Mouse (Mus musculus) heart, postnatal 4 days (tissue): ENCODE measurements around the gene Nptxr. TPM values are rescaled to one million over a fixed set of nuclear protein-coding genes. Genes with fewer than 3 reads are reported as not detected.
"Not testable (repeated sequence)": the region's sequence is repeated elsewhere in the genome, so short reads cannot be mapped to it uniquely, and the experiment has no call there.

ENCODE experiments used
- DNase-seq: peaks from one replicate; pipeline ENCODE4 v3.0.0; 2021
- total RNA-seq, 2 experiments: library from RNA; stranded (reverse); gene quantifications; 2 replicates each; pipeline ENCODE4 v1.2.3; 2021

The Nptxr gene
- total RNA-seq, 2 experiments from 2014 or later, result 5.8 to 6.0 TPM

DNA sequence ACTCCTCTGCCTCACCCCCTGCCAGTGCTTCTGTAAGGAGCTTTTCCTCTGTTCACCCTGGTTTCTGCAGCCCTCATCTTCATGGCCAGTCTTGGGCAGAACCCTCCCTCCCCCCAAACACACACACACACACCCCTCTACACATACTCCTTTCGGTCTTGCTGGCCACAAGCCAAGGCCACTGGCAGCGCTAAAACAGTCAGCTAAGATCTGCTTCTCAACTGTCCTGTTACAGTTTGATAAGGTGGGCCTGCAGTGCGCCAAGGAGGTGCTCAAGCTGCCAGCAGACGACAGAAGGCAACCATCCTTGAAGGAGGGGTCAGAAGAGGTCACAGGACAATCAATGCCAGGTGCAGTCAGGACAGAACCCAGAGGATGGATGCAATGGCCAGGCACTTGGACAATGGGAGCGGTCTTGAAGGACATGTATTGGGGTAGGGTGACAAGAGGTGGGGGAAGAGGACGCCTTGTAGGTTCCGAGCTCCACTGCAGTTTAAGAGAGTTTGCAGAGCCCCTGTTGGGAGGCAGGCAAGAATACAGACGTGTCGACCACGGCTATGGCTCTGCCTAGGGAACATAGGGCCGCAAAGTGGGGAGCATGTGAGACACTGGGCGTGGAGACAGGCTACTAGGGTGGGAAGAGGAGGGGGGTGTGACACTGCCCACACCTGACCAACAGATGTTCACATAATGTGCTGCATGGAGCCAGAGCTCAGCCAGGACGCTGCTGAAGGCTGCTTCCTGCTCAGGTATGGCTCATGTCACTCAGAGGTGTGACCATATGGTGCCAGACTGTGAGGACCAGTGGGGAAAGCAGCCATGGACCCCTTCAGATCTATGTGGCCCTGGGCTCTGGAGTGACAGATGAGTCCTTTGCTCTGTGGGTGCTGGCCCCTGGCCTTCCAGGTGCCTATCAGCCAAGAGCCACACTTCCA is 18.0 kb upstream of the Nptxr start:
- DNase-seq, result peak; percentile 40

DNA sequence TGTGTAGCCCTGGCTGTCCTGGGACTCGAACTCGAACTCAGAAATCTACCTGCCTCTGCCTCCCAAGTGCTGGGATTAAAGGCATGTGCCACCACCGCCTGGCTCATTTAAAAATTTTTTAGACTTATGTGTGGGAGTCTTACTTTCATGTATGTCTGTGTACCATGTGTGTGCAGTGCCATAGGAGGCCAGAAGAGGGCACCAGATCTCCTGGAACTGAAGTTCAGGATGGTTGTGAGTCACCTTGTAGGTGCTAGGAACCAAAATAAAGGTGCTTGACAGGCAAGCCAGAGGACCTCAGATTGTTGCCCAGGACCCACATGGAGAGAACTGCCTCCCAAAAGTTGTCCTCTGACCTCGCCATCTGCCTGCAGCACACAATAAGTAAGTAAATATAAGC is 13.8 kb upstream of the Nptxr start:
- DNase-seq, result no peak

DNA sequence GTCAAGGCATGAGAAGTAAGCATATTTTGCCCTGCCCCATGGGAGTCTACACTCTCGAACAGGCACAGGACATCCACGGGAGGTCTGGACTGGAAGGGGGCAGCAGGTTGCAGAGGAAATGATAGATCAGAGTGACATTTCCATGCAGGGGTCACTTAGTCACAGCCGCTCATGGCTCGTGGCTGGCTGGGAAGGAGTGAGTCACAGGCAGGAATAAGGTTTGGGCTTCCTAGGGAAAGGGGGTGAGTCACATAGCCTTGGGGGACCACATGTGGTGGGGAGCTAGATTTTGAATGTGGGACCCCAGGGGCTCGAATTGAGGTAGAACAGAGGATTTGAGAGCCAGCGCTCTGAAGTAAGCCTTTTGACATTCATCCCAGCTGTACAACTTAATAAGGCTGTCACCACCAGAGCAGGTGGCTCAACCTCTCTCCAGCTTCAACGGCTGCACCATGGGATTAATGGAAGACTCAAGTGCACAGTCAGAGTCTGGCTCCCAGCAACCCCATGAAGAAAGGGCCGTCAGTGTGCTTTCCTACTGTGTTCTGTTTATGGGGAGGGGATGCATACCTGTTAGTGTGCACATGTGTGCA is 9.2 kb upstream of the Nptxr start:
- no peak for DNase-seq

DNA sequence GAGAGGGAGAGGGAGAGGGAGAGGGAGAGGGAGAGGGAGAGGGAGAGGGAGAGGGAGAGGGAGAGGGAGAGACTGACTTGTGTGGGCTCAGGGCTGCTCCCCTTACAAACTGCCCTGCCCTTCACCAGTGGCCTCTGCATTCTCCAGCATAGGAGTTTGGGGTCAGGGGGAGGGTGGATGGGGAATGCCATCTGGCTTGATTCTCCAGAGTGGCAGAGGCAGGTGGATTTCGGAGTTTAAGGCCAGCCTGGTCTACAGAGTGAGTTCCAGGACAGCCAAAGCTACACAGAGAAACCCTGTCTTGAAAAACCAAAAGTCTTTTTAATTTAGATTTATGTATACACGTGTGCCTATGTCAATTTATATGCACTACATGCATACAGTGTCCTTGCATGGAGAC is 8.3 kb upstream of the Nptxr start:
- not testable (repeated sequence) for DNase-seq

DNA sequence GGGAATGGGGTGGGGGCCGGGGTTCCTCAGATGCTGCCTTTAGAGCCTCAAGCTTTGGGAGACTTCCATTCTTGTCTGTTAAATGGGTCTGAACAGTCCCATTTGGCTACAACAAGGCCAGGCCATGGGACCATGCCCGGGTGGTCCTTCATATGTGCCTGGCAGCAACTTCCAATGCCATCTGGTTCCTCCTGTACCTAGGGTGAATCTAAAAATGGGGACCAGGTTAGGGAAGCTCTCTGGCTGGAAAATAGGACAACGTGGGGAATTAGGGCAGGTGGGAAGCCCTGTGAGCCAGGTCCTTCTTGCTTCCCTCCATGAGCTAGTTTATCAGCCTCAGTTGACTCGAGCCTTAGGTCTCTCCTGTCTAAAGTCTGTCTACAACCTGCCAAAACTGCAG is 6.4 kb upstream of the Nptxr start:
- DNase-seq, result no peak

DNA sequence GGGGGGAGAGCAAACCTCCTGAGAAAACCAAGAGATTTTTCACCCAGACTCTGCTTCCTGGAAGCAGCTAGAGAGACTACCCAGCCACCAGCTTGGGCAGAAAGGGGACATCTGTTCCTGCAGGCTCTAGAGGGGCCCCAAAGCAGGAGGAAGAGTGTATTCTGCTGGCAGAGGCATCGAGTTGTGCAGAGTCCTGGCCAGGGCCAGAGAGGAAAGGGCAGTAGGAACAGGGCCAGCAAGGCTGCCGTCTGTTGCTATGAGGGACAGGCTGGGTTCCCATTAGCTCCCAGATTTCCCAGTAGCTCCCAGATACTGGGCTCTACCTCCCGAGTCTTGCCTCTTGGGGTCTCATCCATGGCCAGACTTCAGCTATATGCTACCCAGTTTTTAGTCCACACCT is 5.5 kb upstream of the Nptxr start:
- DNase-seq, result no peak

DNA sequence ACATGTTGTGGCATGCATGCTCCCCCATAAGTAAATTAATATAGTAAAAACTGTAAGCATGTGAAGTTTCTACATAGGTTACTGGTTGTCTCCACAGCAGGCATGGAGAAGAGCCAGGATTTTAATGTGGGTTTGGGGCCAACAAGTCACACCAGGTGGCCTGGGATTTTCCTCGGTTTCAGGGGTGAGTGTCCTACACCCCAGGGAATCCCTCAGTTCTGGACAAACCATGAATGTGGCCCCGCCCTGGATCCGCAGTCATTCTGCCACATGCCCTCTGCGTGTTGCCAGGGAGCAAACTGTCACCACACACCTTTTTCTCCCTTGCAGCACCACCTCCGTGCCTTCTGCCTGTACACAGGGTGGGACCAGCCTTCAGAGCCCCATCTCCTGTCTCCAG is 4.1 kb upstream of the Nptxr start:
- DNase-seq, result no peak

DNA sequence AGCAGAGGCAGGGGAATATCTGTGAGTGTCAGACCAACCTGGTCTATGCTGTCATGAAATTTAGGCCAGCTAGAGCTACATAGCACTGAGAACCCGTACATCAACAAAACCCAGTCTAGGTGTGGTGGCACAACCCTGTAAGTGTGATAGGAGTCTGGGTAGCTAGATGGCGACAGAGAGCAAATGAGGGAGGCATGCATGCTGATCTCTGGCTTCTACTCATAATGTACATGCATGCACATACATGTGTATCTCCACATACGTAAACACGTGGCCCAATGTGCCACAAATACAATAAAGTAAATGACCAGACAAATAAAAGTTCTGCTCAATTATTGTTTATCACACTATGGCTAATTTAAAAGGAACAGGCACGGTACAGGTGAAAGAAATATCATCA is 3.5 kb upstream of the Nptxr start:
- DNase-seq, result peak; percentile 62

DNA sequence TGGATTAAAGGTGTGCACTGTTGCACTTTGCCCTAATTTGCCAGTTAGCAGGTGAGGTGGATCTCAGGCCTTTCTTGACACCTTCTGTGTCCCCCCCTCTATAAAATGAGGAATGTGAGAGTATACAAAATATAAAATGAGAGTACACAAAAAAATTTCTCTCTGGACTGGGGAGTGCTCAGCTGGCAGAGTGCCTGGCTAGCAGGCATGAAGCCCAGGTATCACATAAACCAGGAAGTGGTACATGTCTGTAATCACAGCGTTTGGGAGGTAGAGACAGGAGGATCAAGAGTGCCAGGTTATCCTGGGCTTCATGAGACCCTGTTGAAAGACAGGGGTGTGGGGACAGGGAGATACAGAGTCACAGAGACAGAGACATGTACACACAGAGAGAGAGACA is 2.5 kb upstream of the Nptxr start:
- no peak for DNase-seq

DNA sequence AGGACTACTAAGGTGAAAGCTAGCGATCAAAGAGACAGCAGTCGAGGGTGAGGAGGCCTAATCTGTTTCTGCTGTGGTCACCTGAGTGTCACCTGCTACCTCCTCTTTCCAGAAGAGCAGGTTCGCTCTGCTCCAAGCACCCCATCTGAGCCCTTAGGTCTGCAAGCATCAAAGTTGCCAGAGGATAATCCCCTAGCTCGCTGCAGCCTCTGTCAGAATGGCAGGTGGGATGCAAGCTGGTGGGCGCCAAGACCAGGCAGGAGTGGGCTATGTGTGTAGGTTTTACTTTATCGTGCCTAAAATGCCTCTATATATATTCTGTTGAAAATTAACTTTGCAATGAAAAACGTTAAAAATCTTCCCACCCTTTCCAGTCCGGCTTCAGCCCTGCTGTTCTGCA is 680 bp upstream of the Nptxr start:
- DNase-seq, result no peak

DNA sequence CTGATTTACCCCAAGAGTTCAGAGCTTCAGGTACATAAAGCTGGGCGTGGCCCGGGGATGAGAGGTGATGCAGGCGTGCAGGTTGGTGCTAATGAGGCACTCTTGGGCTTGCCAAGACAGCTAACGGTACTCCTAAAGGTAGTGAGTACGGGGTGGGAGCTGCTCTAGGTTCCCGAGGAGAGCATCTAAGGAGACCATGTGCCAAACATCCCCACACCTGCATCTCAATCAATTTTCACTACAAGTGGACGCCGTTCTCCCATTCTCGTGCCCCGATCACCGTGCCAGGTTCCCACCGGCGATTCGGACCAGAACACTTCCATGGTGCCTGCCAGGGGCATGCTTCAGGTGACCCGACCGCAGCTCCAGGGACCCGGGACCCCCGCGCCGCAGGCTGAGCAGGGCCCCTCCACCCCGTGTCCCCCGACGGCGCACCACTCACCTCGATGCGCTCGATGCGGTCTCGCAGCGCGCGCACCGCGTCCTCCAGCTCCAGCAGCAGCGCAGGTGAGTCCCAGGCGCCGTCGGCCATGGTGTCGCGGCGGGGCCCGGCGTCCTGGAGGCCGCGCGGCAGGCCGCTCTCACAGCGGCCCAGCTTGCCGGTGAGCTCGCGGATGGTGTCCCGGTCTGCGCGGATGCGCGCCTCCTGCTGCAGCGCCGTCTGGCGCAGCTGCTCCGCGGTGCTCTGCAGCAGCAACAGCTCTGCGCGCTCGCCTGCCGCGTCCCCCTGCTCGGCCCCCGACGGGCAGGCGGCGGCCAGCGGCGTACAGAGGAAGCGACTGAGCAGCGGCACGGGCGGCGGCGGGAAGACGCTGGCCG is 824 bp downstream of the Nptxr start:
- peak; percentile 45 for DNase-seq

DNA sequence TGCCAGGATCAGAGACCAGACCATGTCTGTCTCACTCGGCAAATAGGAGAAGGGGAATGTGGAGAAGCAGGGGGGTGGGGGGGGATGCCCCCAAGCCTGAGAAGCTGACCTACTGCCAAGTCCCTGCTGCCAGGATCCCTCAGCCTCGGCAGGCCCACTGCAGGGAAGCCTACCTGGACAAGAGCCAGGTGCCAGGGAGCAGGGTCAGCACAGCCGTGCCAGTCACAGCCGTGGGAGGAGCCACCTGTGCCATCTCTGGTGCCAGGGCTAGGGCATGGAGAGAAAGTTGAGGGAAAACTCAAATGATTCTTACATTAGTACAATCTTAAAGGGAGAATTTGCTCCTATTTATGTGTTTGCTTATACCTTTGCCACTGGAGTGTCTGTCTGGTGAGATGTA is 2.3 kb downstream of the Nptxr start:
- DNase-seq, result no peak

DNA sequence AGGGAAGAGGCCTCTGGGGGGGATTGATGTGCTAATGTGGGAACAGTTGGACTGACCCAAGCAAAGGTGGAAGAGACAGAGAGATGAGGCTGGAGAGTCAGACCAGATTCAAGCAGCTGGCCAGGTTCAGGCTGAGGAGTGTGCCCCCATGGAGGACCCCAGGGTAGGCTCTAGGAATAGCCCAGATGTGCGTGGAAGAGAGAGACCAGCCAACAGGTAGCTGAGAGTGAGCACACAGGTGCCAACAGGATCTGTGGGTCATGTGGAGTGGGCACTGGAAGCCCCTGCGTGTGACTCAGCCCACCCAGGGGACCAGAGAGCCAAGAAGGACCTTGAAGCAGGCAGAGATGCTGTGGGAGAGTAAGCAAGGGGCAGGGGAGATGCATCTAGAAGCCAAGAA is 2.9 kb downstream of the Nptxr start:
- DNase-seq, result no peak

DNA sequence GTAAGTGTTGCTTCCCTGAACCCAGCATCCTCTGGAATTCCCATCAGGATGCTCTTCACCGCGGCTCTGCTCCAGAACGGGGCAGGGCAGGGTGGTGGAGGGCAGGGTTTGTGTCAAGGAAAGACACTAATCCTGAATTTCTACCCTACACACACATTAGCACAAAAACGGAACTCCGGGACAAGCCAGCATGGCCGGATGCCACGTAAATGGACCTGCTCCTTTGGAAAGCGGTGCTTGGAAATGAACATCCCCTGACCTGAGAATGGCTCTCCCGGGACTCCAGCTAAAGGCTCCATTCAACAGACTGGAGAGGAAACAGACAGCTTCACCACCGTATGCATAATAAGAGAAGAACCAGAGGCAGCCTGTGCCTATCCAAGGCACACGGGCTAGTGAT is 3.9 kb downstream of the Nptxr start:
- no peak for DNase-seq

DNA sequence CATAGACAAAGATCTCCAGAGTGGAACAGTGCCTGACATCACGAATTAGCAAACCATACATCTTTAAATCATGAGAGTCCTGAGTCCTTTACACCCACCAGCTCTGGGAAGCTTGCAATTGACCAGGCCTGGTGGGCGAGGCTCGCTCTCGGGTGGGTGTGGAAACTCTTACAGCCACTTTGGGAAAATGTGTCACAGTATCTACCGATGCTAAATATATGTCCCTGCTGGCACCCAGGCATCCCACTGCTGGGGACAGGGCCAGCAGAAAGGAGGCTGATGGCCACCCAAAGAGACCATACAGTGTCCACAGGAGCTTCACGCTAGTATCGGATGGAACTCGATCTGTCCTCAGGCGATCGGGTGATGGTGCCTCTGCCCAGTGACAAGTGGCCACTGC is 6.0 kb downstream of the Nptxr start:
- no peak for DNase-seq

DNA sequence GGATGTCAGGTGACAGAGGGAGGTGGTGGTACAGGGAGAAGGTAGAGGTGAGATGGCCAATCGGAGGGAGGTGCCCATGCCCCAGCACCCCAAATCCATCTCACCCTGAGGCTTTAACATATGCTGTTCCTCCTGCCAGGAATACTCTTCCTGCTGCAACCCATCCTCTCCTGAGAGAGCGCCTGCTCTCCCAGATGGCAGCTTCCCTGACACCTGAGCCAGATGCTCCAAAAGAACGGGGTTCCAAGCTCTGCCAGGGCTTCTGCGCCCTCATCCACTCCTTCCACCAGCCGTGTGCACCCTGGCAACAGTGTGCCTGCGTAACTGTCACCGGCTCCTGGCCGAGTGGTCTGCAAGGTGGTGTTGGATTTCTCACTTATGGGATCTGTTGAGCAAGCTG is 6.9 kb downstream of the Nptxr start:
- no peak for DNase-seq

DNA sequence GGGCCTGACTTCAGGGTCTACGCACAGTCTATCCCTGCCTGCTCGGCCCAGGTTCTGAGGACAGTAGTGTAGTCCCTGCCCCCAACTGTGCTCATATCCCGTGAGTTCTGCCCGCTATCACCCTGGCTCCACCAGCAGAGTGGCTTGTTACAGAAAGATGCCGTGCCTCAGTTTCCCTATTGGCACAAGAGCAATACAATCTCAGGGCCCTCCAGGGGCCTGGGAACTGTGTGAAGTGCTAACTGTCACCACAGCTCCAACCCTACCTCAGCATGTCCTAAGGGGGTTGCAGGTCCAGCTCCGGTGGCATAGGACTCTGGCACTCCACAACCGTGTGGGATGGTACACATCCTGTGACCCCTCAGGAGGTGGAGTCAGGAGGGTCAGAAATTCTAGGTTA is 7.5 kb downstream of the Nptxr start:
- DNase-seq, result no peak

DNA sequence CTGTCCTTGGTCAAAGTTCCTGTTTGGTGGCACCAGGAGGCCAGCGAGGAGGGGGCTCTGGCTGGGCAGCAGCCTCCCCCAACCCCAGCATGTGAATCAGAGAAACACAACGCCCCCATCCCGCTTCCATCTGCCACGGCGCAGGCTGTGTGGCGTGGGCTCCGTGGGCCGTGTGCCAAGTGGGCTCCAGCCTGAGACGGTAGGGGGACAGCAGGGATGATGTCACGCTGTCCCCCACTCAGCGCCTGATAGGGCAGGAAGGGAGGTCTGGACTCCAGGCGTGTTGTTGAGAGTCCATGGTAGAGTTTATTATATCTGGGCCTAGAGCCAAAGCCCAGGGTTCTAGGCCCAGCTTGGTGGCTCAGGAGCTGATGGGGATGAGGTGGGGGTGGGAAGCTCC is 8.3 kb downstream of the Nptxr start:
- no peak for DNase-seq

DNA sequence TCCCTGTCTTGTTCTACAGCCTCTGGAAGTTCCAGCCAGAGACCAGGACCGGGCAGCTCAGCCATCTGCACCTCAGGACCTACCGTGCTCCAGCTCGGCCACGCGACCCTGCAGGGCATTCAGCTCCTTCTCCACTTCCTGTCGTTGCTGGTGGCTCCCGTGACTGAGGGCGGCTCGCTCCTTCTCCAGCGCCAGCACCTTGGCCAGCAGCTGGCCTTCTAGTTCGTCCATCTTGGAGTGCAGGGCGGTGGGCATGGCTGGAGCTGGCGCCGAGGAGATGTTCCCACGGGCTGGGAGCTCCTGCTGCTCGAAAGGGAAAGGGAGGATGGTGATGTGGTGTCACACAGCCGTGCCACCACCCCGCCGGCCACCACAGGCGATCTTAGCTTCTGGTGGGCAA is 10.4 kb downstream of the Nptxr start:
- DNase-seq, result peak; percentile 36

DNA sequence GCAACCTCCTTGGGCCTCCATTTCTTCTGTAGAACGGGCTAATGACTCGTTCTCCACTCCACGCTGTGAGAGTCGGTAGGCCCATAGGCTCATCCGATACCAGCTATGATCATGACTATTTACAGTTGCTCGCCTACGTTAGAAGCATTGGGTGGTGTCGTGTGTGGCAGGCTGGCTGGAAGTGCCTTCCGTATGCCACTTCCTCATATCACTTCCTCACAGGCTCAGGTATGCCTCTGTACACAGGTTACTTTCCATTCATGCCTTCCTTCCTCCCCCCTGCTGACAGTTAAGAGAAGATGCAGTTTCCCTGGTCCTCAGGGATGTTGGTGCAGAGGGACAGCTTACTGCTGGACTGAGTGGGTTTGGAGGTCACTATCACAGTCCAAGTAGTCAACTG is 11.5 kb downstream of the Nptxr start:
- DNase-seq, result no peak

DNA sequence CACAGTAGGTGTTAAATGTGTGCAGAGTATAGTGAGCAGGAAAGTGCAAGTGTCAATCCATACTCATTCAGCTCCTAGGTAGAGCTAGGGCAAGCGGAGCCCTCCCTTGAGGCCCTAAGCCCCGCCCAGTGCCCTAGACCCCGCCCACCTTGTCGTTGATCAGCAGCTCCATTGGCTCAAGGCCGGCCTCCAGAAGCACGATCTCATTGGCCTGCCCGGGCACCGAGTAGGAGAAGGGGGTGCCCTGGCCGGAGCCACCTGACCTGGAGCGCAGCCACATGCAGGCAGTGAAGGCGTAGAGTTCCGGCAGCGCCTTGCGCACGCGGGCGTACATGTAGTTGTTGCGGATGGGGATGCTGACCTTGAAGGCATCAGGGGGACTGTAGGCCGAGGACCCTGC is 12.1 kb downstream of the Nptxr start:
- no peak for DNase-seq

DNA sequence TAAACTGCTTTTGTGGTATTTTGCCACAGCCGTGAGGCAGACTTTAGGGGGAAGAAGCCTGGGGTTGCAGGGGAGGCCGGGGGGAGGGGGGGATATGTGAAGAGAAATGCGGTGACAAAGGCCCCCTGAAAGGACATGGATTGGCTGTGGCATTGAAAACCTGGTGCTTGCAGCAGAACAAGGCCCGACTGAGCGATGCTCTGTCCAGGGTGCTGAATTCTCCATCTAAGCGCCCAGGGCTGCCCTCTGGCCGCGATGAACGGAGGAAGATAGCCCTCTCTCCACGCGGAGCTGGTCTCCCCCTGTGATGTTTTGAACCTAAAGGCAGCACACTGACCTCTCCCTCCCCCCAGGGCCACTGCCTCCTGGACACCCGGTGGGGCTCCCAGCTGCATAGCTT is 13.1 kb downstream of the Nptxr start:
- peak; percentile 77 for DNase-seq

DNA sequence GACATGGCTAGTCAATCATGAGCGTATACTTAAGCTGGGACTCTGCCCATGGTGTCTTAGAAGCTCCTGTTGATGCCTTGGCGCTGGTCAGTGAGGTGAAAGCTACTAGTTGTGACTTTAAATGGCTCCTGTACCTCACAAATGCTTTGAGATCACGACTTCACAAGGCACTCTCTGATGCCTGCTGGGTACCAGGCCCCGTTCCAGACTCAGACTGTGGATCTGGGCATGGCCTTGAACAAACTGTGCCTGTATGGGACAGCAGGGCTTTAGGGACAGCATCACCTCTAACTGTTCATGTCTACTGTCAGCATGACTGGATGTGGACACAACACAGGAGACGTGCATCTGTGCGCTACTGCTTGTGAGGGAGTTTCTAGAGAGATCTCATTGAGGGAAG is 13.7 kb downstream of the Nptxr start:
- no peak for DNase-seq

DNA sequence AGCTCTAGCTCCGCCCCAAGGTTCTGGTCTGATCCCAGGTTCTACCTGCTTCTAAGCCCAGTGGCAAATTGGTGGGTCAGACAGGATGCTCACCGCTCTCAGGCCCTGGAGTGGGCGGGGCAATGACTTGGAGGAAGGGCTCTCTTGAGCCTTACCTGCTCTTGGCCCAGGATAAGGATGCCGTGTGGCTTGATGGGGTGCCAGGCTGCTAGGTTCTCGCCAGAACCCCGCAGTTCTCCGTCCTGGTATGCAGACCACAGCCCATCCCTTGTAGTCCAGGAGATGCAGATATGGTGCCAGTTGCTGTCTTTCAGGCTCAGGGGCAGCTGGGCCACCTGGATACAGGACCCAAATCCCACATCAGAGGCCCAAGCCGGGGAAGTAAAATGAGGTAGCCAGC is 14.5 kb downstream of the Nptxr start:
- no peak for DNase-seq
